Mouse (Mus musculus) lung, postnatal 0 days (tissue): ENCODE data around the gene Ak5.

Experiments used
- CTCF ChIP-seq: IDR thresholded peaks from 2 replicates; pipeline ENCODE4 v1.5.1; 2016; ENCODE audit warnings: antibody characterized with exemption, mild to moderate bottlenecking
- EP300 ChIP-seq: IDR thresholded peaks from 2 replicates; pipeline ENCODE4 v1.6.1; 2016; ENCODE audit warnings: antibody characterized with exemption, mild to moderate bottlenecking, control low read depth

DNA sequence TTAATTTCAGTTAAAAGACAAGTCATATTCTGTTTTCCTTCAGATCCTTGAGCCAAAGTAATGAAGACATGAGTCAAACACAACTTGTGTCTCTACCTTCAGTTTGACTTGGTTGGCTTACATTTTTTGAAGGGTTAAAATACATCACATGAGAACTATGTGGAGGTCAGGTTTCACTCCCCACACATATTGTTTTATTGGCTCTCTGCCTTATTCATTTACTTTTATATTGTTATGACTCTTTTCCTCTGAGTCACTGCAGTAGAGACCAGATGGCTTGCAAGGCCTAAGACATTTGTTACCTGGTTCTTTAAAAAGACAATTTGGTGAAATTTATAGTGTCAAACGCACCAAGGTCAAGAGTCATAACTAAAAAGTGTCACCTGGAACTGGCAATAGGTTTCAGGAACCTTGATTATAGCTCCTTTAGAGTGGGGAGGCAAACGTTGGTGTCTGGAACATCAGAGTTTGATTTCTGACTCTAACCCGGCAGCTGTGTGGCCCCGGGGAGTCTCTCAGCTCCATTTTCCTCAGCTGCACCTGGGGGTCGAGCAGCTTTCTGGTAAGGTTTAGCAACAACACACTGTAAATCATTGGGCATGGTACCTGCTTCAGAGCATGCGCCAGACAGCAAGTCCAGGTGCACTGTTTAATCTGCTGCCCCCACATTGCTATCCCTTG is 145.4 kb downstream of the Ak5 start:
- TF ChIP-seq CTCF (no peak), EP300 (no peak)
